Comparison of ENCODE assay signal across 16 mouse cellular contexts in the genomic region with DNA sequence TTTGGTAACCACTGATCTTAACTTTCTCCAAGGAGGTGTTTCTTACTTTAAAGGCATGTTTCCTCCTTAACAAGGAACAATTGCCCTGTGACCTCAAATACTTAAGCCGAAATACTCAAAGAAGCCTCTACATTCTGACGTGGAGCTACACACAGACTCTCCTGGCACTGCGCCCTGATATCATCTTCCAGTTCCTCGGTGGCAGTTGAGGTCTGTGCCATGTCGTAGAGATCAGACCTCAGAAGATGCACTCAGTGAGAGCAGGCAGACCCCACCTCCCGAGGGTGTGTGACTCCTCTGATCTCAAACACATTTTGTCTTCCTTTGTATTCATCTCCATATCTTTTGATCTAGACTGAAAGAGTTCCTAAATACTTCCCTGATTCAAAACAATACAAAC.
DNase-seq lines count a peak whose midpoint lies in the region; ATAC-seq lines count a peak whose summit lies in the region.
"Had no signal": no experiment of that assay in that cellular context is flagged by ENCODE, and none has a peak within 500 bp of the region (broad histone marks: within the 10 kb centered on the region; RNA-seq: fewer than 3 reads in every experiment).

No protein-coding gene starts in this region.

- ATAC-seq in cerebellum, adult (ENCODE audit: insufficient number of reproducible peaks, low FRiP score, low TSS enrichment), result no peak
- ATAC-seq: forebrain, postnatal 0 days; hindbrain, postnatal 0 days; intestine, embryonic 16.5 days; midbrain, embryonic 15.5 days had no signal

- peak; percentile 47 to 56 for DNase-seq in cerebellum, postnatal 14 days
- peak; percentile 18 for DNase-seq in CD4-positive helper T cell, adult 2 months (ENCODE audit: low read depth, low spot score)
- peak; percentile 20 to 59 for DNase-seq in thymus, adult 18-20 months
- DNase-seq in thymus, postnatal 25 days, result peak; percentile 50
- no peak for DNase-seq in embryo, embryonic 10 days (ENCODE audit: low spot score)
- DNase-seq in kidney, adult 11 months, result no peak
- DNase-seq: adrenal gland, adult 8-10 months; cerebellum, adult 8-10 months; forebrain, postnatal 0 days; heart, postnatal 36 days; kidney, postnatal 14 days; layer of hippocampus, adult 9-11 months had no signal

Comparison
In these comparisons a context has a peak if more than half of its experiments do, and no peak if none do; other contexts are left out.
1. DNase-seq: peak in cerebellum, postnatal 14 days (2 of 2), CD4-positive helper T cell, adult 2 months (single experiment), thymus, adult 18-20 months (2 of 2) and thymus, postnatal 25 days (single experiment); none in embryo, embryonic 10 days (single experiment) and kidney, adult 11 months (single experiment).